Mouse (Mus musculus): ENCODE measurements around the gene Nkain2. TPM values are rescaled to one million over a fixed set of nuclear protein-coding genes. Genes with fewer than 3 reads are reported as not detected.

The Nkain2 gene
- total RNA-seq, 2 experiments from 2014 or later = 0.14 to 0.53 TPM

Other genes with a start within 250 kb of the Nkain2 start
- gene Trdn, start 190.1 kb upstream of the Nkain2 start, total RNA-seq (2021) = 1,000 to 10,000 TPM; 1,385 to 1,433 TPM

Data from gastrocnemius, adult 18-20 months (tissue).